10 mouse cellular contexts compared by ENCODE assay signal in genomic region chr10:21605601-21606000, GRCm38 (mm10). TPM values are rescaled to one million over a fixed set of nuclear protein-coding genes. Genes with fewer than 3 reads are reported as not detected.
DNase-seq lines count a peak whose midpoint lies in the region; ATAC-seq and TF ChIP-seq lines count a peak whose summit lies in the region.
"Had no signal": no experiment of that assay in that cellular context is flagged by ENCODE, and none has a peak within 500 bp of the region (broad histone marks: within the 10 kb centered on the region; RNA-seq: fewer than 3 reads in every experiment).

No protein-coding gene starts in this region.

- ATAC-seq in limb, embryonic 15.5 days (ENCODE audit: insufficient number of reproducible peaks, low FRiP score, low TSS enrichment, low read depth): no peak

- H3K9ac ChIP-seq in limb, embryonic 15.5 days: no peak overlapping the region

- peak; percentile 51 to 64 for DNase-seq in layer of hippocampus, adult 2 months (ENCODE audit: low spot score in 2 of 2)
- DNase-seq in layer of hippocampus, postnatal 10 days (ENCODE audit: low spot score in 2 of 2): no peak
- peak; percentile 18 for DNase-seq in embryo, embryonic 10.5 days (ENCODE audit: low spot score)
- peak; percentile 39 to 68 for DNase-seq in frontal cortex, postnatal 10 days (ENCODE audit: low spot score in 2 of 2)
- DNase-seq in urinary bladder, postnatal 10 days (ENCODE audit: low spot score): no peak
- no peak for DNase-seq in adrenal gland, postnatal 25 days
- DNase-seq in ovary, postnatal 36 days (ENCODE audit: low spot score): no peak
- DNase-seq: cerebellum, adult 11 months had no signal

- peak overlapping the region; percentile 86 for H3K27ac ChIP-seq in layer of hippocampus, adult 2 months
- peak overlapping the region; percentile 72 for H3K27ac ChIP-seq in limb, embryonic 15.5 days

- H3K27me3 ChIP-seq in limb, embryonic 15.5 days: no peaks in the 10 kb centered on the region

- no peak for TF ChIP-seq CTCF in layer of hippocampus, adult 2 months (conservative IDR thresholded peaks at IDR 0.05)

- H3K9me3 ChIP-seq in limb, embryonic 15.5 days: no peaks in the 10 kb centered on the region

- H3K4me2 ChIP-seq in limb, embryonic 15.5 days: no peak overlapping the region

- no peak overlapping the region for H3K4me3 ChIP-seq in layer of hippocampus, adult 2 months
- no peak overlapping the region for H3K4me3 ChIP-seq in limb, embryonic 15.5 days

- peaks cover 14% of the 10 kb centered on the region for H3K4me1 ChIP-seq in limb, embryonic 15.5 days

- no peaks in the 10 kb centered on the region for H3K36me3 ChIP-seq in limb, embryonic 15.5 days

- WGBS in limb, embryonic 15.5 days: 75% methylated on average over 5 of the region's 5 CpGs

RNA-seq across cellular contexts. Expression of gene 1700020N01Rik, which starts 12.7 kb away (rescaled TPM):
- total RNA-seq in layer of hippocampus, adult 2 months (2021): not detected
- total RNA-seq in layer of hippocampus, postnatal 10 days (2021): not detected
- polyA plus RNA-seq in limb, embryonic 15.5 days (2015; fragmentation: Nextera tagmentation; extraction: Ambion mirVana): not detected in 2 replicates
- total RNA-seq in adrenal gland, postnatal 25 days (2021): 0.39 TPM in 1 of 2 replicates, not detected in the other
- total RNA-seq: heart, postnatal 14 days had no signal

Comparison
In these comparisons a context has a peak if more than half of its experiments do, and no peak if none do; other contexts are left out.
1. DNase-seq: peak in layer of hippocampus, adult 2 months (2 of 2), embryo, embryonic 10.5 days (single experiment) and frontal cortex, postnatal 10 days (2 of 2); none in layer of hippocampus, postnatal 10 days (0 of 2), urinary bladder, postnatal 10 days (single experiment), adrenal gland, postnatal 25 days (single experiment) and ovary, postnatal 36 days (single experiment).